Mouse (Mus musculus) kidney, postnatal 36 days (tissue): ENCODE measurements at regions not wholly inside any gene's neighbourhood (a gene's known extent, or its start where the extent isn't known, plus 50 kb on each side); places are given as distances from the start of the nearest gene placed in this dataset.

ENCODE experiments used
- DNase-seq, 2 experiments: peaks; one replicate each; pipeline ENCODE4 v3.0.0; 2021 to 2022; ENCODE audit warnings: mixed read lengths in 2 of 2

- no peak for DNase-seq
Measured at GRCm38 (mm10) chr10:37368997-37369679, 230.4 kb upstream of the Marcks start.

DNA sequence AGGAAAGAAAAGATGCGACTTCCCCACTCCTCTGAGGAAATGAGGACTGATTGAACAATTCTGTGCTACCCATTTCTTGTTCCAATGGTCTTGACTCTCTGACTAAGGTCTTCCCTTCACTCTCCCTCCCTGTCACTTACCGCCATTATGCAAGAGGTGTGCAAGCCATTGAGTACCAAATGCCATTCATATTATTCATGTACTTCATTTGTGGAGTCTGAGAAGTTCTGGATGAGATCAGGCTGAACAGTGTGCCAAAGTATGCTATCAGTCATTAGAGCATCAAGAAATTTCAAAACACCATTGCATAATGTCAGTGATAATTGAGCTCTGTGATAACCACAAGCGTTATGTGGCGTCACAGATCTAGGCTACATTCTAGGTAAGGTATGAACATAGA lies 229.1 kb upstream of the Marcks start:
- DNase-seq = no peak

GRCm38 (mm10) chr10:37364506-37364905 lies 225.8 kb upstream of the Marcks start:
- no peak for DNase-seq

DNA sequence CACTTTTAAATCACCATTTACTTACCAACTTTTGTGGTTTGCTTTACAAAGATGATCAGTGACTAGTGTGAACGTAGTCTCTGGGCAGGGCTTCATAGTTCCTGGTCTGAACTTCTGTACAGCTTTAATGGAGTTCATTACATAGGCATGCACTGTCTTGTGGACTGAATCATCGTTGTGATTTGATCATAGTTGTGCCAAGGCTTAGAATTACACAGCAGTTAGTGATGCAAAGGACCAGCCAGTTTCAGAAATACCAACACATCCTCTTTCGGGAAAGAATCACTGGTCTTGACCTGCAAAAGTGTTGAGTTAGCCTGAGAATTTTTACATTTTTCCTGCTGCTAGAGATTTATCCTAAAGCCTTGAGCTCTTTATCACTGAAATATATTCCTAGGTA lies 222.3 kb upstream of the Marcks start:
- DNase-seq = no peak

DNA sequence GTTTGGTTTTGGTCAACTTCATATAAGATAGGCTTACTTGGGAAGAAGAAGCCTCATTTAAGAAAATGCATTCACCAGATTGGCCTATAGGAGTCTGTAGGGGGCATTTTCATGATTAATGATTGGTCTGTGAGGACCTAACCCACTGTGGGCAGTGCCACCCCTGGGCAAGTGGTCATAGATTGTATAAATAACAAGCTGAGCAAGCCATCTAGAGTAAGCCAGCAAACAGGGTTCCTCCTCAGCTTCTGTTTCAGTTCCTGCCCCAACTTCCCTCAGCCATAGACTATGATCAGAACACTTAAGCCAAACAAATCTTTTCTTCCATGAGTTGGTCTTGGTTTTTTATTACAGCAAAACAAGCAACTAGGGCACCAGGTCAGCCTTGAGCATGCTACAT lies 220.2 kb upstream of the Marcks start:
- DNase-seq = no peak

DNA sequence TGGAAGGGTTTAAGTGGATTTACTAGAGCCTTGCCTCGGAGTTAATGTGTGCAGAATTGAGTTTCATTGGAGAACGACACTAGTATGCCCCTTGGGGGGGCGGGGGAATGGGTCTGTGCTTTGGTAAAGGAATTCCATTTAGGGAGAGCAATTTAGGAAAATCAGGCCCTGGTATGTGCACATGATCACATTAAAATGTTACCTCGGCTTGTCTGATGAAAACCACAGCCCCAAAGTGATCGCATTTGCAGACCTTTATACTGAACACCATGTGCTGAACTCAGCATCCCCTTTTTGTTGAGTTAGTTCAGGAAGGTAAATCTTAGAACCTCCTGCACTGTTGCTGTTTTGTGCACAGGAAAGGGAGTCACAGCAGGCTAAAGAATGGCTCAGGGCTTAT lies 219.6 kb upstream of the Marcks start:
- peak; percentile 8 to 12 for DNase-seq

DNA sequence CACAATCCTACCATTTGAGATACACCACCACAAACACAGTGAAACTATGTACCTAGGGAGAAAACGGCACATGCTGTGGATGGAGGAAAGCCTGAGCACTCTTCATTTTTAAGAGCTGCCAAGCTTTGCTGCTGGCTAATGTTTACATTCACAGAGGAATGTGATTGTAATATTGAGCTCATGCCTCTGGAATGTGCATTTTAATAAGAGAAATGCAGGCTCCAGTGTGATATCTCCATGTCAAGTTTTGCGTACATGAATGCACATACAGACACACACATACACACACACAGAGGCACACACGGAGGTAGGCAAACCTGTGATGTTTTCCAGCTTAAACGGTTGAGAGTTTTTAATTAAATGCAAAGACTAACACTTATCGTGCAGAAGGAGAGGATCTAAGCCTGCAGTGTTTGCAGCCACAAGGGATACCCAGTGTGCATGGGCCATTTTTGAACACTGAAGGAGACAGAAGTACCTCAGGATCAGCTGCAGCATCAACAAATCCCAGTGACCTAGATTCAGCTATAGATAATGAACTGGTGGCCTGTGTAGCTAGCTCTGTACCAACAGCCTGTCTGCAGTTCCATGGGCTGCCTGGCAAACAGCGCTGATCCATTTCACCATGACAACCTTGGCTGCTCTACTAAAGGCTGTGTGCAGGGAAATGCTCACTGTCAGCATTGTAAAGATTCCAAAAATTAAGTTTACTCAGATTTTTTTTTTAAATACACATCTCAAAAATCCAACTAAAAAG lies 218.8 kb upstream of the Marcks start:
- peak in 1 of 2 experiments; percentile 9 for DNase-seq

DNA sequence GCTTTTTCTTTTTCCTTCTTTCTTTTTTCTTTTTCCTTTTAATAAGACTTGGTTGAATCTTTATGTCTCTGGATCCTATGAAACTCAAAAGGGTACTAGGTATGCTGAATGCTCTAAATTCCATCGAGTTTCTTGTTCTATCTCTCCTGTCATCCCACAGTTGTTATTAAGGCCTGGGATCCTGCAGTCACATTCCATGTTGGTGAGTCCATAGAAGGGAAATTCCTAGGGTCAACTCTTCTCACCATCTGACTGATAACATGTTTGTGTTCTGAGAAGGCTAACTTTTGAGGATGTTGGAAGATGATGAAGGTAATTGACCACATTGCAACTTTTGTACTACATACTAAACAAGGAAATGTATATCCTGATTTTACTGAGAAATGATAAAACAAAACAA lies 210.5 kb upstream of the Marcks start:
- DNase-seq = no peak

GRCm38 (mm10) chr10:37348416-37348815 lies 209.7 kb upstream of the Marcks start:
- DNase-seq = no peak

GRCm38 (mm10) chr10:37347661-37348060 lies 208.9 kb upstream of the Marcks start:
- no peak for DNase-seq

DNA sequence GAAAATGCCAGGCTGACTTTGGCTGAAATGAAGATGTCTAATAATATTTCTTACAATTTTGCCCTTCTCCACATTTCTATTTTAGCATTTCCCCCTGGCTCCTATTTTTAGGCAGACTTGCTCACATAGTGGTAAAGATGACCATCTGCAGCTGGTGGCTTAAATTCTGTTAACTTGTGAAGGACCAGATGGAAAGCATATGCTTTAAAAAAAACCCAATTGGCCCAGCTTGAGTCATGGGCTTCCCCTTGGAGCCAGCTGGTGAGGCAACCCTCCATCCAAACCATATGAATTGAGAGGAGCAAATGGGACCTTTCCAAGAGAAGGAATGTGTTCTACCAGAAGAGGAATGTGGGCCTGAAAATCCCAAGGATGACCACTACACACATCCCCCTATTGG lies 204.0 kb upstream of the Marcks start:
- no peak for DNase-seq

DNA sequence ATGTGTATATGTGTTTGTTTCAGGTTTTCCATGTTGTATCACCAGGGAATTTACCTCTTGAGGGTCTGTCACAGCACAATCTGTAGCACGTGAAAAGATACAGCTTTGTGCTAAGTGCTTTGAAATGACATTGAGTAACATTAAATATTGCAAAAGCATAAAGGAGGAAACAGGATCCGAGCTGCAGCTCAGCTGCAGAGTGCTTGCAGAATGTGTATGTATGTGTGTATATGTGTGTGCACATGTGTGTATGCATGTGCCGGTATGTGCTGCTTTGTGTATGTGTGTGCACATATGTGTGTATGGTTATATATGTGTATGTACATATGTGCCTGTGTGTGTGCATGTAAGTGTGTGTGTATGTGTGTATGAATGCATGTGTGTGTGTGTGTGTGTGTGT lies 200.9 kb upstream of the Marcks start:
- DNase-seq = no peak

DNA sequence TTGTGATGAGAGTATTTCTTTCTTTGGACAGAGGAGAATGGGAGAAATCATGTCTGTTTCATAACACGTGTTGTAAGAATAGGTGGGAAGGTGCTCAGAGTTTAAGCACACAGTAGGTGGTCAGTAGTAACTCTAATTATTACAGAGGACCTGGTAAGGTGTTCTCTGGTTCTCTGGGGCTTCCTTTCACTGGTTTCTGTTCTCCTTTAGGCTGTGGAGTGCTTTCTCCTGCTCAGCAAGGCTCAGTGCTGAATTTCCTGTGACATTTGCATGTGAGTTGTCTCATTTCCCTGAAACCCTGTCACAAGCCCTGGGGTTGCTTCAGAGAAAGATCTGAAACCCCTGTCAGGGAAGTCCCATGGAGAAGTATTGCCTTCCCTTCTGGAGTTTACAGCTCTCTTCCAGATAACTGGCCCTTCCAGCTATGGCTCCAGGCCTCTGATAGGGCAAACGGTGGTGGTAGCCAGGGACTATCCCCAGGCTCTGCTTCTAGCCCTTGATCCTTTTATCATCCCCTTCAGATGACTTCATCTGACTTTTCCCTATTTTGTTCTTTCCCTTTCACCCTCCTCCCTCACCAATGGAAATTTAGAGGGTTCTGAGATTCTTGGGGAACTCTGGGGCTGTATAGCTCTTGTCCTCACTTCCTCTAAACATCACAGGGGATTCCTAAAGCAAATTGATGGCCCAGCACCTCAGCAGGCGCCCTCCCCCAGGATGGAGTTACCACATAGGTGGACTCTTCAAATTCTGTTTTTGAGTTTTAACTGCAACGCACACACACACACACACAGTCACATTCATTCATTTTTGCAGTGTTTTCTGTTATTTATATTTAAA lies 199.6 kb upstream of the Marcks start:
- no peak for DNase-seq

DNA sequence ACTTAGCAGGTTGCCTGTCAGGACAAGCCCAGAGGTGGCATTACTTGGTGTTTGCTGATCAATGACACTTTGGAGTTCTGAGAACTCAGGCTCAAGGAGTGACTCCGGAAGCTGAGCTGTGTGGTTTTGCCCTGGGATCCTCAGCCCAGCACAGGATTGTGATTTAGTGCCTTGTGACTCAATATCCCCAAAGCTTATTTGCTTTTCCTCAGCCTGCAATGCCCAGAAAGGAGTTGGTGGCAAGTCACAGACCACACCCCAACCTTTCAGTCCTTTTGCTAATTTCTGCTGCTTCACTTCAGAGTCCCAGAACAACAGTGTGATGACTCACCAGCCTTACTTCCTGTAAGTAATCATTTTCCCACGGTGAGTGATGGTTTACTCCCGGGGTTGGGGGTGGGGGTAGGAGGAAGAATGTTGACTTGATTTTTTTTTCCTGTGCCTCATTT lies 198.5 kb upstream of the Marcks start:
- peak; percentile 51 to 54 for DNase-seq

DNA sequence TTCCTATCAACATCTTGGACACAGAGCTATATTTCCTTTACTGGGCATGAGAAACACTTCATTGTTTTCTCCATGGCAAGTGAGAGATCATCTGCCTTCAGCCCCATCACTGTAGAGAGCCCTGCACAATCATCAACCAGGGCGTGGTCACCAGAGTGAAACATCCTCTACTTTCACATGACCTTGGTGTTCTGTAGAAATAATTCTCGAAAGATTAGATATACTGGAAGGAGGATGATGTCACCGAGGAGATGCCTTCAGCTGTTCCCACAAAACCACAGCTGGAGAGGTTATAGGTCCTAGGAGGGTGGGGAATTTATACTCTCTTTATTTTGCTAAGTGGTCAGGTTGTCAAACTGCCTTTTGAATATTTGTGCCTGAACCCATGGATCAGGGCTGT lies 196.4 kb upstream of the Marcks start:
- no peak for DNase-seq

DNA sequence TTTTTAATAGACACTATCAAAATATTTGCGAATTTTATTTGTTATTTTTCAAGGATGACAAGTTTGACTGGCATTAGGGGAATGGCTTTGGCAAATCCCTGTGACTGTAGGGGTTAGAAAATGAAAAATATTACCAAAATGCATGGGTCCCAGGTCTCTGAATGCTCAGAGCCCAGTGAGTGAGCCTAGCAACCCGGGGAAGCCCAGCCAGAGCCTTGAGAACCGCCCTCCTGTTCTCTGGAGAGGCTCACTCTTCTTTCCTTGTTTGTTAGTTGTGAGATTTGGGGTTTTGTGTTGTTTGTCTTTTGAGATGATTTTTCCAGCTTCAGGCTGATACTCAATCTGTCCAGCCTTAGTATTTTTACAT lies 187.4 kb upstream of the Marcks start:
- no peak for DNase-seq

- peak; percentile 33 to 35 for DNase-seq
Measured at GRCm38 (mm10) chr10:37325514-37326167, 186.9 kb upstream of the Marcks start.

GRCm38 (mm10) chr10:37323689-37324088 lies 185.0 kb upstream of the Marcks start:
- no peak for DNase-seq

DNA sequence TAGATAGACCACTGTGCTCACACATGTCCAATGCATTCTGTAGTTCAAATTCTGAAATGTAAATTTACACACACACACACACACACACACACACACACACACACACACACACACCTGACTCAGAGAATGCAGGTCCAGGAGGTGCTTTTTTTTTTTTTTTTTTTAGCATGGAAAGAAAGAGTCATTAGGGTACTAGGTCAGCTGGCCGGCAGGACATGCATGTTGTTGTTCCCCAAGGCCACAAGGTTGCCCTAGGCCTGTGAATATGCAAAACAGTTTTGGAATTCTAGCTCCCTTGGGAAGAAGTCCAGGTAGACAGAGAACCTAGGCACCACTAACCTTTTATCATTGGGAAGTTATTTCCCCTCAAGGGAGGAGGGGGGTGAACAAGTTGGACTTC lies 184.1 kb upstream of the Marcks start:
- peak in 1 of 2 experiments; percentile 6 for DNase-seq

GRCm38 (mm10) chr10:37322310-37322709 lies 183.6 kb upstream of the Marcks start:
- DNase-seq = no peak

DNA sequence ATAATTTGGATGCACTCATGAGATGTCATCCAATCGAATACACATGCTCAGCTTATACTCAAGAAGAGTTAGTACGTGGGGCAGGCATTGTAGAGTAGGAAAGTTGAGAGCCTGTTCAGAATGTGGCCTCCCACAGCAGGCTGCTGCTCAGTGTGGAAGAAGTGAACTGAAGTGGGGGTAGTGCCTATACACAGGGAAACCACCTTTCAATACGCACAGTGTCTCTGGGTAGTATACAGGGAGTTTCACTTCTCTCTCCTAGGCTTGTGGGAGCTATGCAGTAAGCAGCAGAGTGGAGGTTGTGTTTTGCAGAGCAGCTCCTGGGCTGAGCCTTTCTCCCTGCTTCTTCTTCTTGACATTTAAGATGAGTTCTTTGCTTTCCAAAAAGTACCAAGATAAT lies 182.5 kb upstream of the Marcks start:
- DNase-seq = peak in 1 of 2 experiments; percentile 4

DNA sequence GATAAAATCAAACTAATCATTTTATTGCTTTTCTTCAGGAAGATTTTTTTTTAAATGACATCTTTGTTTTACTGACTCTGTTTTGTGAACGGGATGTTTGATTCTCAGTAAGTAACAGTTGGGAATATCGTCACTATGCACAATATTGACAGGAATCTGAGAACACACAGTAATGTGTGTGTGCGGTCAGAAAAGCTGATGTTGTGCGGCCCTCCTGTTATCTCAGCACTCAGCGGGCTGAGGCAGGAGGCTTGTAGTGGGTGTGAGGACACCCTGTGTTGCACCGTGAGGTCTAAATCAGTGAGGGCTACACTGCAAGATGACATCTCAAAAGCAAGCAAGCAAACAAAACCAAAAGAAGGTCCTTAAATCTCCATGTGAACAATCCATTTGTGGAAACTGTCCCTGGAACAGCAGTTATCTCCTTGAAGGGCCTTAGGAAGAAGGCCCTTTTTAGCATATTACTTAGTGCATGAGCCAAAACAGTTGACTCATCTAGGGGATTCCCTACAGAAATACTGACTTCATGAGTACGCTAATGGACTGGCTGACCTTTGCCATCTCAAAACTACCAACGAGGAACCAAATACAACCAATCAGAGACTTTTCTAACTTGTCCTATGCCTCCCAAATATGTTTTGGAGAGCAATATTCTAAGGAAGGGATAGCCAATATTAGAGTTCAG lies 181.2 kb upstream of the Marcks start:
- no peak for DNase-seq
